ENCODE assay signal across 19 mouse cellular contexts in the genomic region with DNA sequence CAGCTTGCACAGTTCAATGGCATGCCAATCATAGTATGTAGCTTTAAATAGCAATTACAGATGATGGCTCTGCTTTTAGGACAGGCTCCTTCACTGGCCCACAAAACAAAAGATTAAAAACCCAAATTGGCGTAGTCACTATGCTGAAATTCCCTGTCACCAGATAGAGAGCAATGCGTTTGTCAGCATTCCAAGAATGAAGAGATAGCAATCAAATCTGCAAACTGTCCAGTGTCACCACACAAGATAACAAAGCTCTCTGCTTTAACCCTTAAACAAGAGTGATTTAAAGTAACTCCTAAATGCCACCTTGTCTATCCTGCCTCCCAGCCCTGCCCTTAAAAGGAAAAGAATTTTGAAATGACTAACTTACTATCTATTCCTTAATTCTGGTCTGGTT.
"Had no signal": no experiment of that assay in that cellular context is flagged by ENCODE, and none has a peak within 500 bp of the region (broad histone marks: within the 10 kb centered on the region; RNA-seq: fewer than 3 reads in every experiment).

No protein-coding gene starts in this region.

- DNase-seq: kidney, postnatal 10 days; kidney, postnatal 4 days; liver; lung, adult 2 months; lung, postnatal 10 days; retina, postnatal 1 day; right cerebral cortex, postnatal 4 days; spleen, adult 18-20 months; thymus, adult 2 months; thymus, postnatal 25 days had no signal

- ATAC-seq: midbrain, embryonic 16.5 days had no signal

- H3K36me3 ChIP-seq: limb, embryonic 12.5 days; midbrain, embryonic 12.5 days; stomach, embryonic 15.5 days had no signal

- H3K9ac ChIP-seq: limb, embryonic 12.5 days; liver, embryonic 15.5 days; midbrain, embryonic 12.5 days; neural tube, embryonic 13.5 days; stomach, embryonic 15.5 days had no signal

- H3K4me1 ChIP-seq: limb, embryonic 12.5 days; midbrain, embryonic 12.5 days; neural tube, embryonic 13.5 days; stomach, embryonic 15.5 days had no signal

- H3K4me3 ChIP-seq: layer of hippocampus, adult 2 months; limb, embryonic 12.5 days; liver, embryonic 15.5 days; megakaryocyte, embryonic 14.5 days; midbrain, embryonic 12.5 days; neural tube, embryonic 13.5 days; stomach, embryonic 15.5 days had no signal

- H3K4me2 ChIP-seq: limb, embryonic 12.5 days; liver, embryonic 15.5 days; midbrain, embryonic 12.5 days; neural tube, embryonic 13.5 days; stomach, embryonic 15.5 days had no signal

- H3K27me3 ChIP-seq: limb, embryonic 12.5 days; liver, embryonic 15.5 days; megakaryocyte, embryonic 14.5 days; midbrain, embryonic 12.5 days; neural tube, embryonic 13.5 days; stomach, embryonic 15.5 days had no signal

- H3K9me3 ChIP-seq: limb, embryonic 12.5 days; liver, embryonic 15.5 days; megakaryocyte, embryonic 14.5 days; midbrain, embryonic 12.5 days; neural tube, embryonic 13.5 days; stomach, embryonic 15.5 days had no signal

- H3K27ac ChIP-seq: layer of hippocampus, adult 2 months; limb, embryonic 12.5 days; liver, embryonic 15.5 days; macrophage; midbrain, embryonic 12.5 days; neural tube, embryonic 13.5 days; stomach, embryonic 15.5 days had no signal
